Mouse (Mus musculus) heart, postnatal 0 days (tissue): ENCODE measurements around the gene Gipc3. TPM values are rescaled to one million over a fixed set of nuclear protein-coding genes. Genes with fewer than 3 reads are reported as not detected.

ENCODE experiments used
- ATAC-seq: fragments of 200-750 bp; cut with Nextera tagmentation; 2 replicates; pipeline ENCODE4 v1.8.0; 2017; ENCODE audit warnings: low read depth, moderate number of reproducible peaks, moderate library complexity; ENCODE audit not compliant: insufficient read depth
- DNase-seq: peaks from one replicate; pipeline ENCODE4 v3.0.0-alpha.2; 2016; ENCODE audit warnings: low spot score
- H3K27ac ChIP-seq: fragments of 300-500 bp; sonication (generic); 2 replicates; pipeline ENCODE4 v1.5.1; 2014; ENCODE audit warnings: low read depth, mild to moderate bottlenecking
- H3K27me3 ChIP-seq: fragments of 300-500 bp; sonication (generic); 2 replicates; pipeline ENCODE4 v1.6.1; 2014; ENCODE audit warnings: low read length, mixed read lengths; ENCODE audit not compliant: control insufficient read depth, insufficient read depth
- H3K36me3 ChIP-seq: fragments of 300-500 bp; sonication (generic); replicated peaks from 2 replicates; pipeline ENCODE4 v1.6.1; 2014; ENCODE audit warnings: low read length, mixed read lengths; ENCODE audit not compliant: control insufficient read depth, insufficient read depth
- H3K4me1 ChIP-seq: fragments of 300-500 bp; sonication (generic); 2 replicates; pipeline ENCODE4 v1.6.1; 2014; ENCODE audit warnings: antibody characterized with exemption; ENCODE audit not compliant: control insufficient read depth, insufficient read depth
- H3K4me2 ChIP-seq: fragments of 300-500 bp; sonication (generic); 2 replicates; pipeline ENCODE4 v1.6.1; 2014; ENCODE audit warnings: low read depth, mild to moderate bottlenecking, low read length, moderate library complexity
- H3K4me3 ChIP-seq: fragments of 300-500 bp; sonication (generic); 2 replicates; pipeline ENCODE4 v1.5.1; 2014; ENCODE audit warnings: low read depth, low read length
- H3K9ac ChIP-seq: fragments of 300-500 bp; sonication (generic); replicated peaks from 2 replicates; pipeline ENCODE4 v1.6.1; 2014; ENCODE audit warnings: low read depth, low read length, mixed read lengths
- H3K9me3 ChIP-seq: fragments of 300-500 bp; sonication (generic); replicated peaks from 2 replicates; pipeline ENCODE4 v1.6.1; 2016; ENCODE audit warnings: low read length; ENCODE audit not compliant: control insufficient read depth
- CTCF ChIP-seq: IDR thresholded peaks from 2 replicates; pipeline ENCODE4 v1.5.1; 2016; ENCODE audit warnings: antibody characterized with exemption, control low read depth, low read depth
- EP300 ChIP-seq: IDR thresholded peaks from 2 replicates; pipeline ENCODE4 v1.6.1; 2016; ENCODE audit warnings: antibody characterized with exemption, low read depth
- WGBS: fragments of 180-500 bp; shearing (Covaris S2); extraction: QIAGEN DNeasy Blood & Tissue Kit; methylation state at CpG from one replicate; pipeline ENCODE4 v1.1.7; 2014; 5-methylcytosine and 5-hydroxymethylcytosine counted together
- polyA plus RNA-seq: library from polyadenylated mRNA; unstranded; fragments of >200 nt; fragmentation: Nextera tagmentation; extraction: Ambion mirVana; gene quantifications from 2 replicates; pipeline ENCODE4 v1.2.1, GENCODE M21; 2015
- total RNA-seq: library from RNA; depleted of rRNA; stranded (reverse); fragments of >200 nt; gene quantifications from 2 replicates; pipeline ENCODE4 v1.2.3, GENCODE M21; 2014; ENCODE audit warnings: low replicate concordance; rRNA removed

Gene Gipc3
- total RNA-seq (0.08 and 0.12 TPM in 2 replicates), polyA plus RNA-seq (0.16 and 0.21 TPM in 2 replicates)

DNA sequence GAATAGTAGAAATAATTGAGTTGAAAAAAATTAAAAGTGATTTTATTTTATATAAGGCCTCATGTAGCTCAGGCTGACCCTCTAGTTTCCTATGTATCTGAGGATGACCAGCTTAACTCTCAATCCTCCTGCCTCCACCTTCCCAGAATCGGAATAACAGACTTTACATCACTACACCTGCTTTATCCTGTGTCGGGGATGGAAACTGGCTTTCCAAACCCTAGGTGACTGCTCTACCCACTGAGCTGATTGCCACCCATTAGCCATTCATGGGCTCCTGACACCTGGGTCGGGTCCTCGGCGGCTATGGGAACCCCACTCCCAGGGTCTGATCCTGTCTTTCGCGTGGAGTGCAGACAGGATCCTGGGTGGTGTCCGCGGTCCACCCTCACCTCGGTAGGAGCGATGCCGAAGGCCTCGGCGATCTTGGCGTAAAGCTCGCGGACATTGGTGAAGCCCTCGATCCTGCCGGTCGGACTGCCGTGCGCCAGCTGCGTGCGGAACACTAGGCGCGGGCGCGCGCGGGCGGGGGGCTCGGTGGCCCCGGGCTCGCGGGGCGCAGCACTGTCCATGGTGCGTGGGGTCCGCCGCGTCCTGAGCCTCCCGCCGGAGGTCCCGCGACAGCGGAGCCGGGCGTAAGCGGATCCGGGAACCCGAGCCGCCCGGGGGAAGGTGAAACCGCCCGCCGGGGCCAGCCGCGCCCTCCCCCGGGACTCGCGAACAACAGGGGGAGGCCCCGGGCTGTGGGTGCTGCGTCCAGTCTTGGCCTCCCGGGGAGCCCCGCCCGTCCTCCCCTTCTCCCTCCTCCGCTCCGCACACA lies at the start of gene Gipc3:
Gene Gipc3, minus strand, starts transcription at position 581 of the 820 bp plus-strand sequence.
- peak within 1 kb of the TSS; percentile 72 for H3K9ac ChIP-seq
- ATAC-seq (0 out of 2 replicates have a peak, but pooled peaks have one; percentile 2), DNase-seq (no peak)
- no peaks in the 10 kb centered on the region for H3K9me3 ChIP-seq
- TF ChIP-seq EP300 (no peak), CTCF (no peak)
- peaks cover 19% of the 10 kb centered on the region for H3K27me3 ChIP-seq
- H3K27ac ChIP-seq: no peak within 1 kb of the TSS
- H3K4me2 ChIP-seq: peak within 1 kb of the TSS; percentile 93
- WGBS: 5% methylated on average over 57 of the region's 67 CpGs
- H3K36me3 ChIP-seq: peaks cover 18% of the 10 kb centered on the region
- peak within 1 kb of the TSS; percentile 62 for H3K4me3 ChIP-seq
- H3K4me1 ChIP-seq: 0 out of 2 replicates have a peak, but pooled peaks cover 3% of the 10 kb centered on the region

GRCm38 (mm10) chr10:81392781-81393185 lies 49.7 kb upstream of the Gipc3 start, which contains the start of gene Smim24:
Gene Smim24 (plus strand): TSS chr10:81393051.
- 65% methylated on average over 14 of the region's 14 CpGs for WGBS
- no peak for DNase-seq

DNA sequence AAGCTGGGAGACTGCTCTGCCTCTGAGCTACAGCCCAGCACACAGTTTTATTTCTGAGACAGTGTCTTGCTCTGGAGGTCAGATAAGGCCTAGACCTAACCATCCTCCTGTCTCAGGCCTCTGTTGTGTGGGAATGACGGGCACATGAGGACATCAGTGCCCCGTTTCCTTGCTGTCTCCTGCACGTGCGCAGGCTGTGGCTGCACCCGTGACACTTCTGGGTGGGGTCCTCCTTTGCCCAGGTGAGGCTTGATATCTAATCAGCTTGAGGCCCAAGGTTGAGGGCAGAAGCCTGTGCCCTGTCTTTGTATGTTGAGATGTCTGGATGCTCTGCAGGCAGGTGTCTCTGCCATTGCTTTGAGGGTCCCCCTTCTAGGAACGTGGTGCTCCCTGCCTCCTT lies 49.2 kb upstream of the Gipc3 start:
- Histone ChIP-seq H3K4me1 (peaks cover 17% of the 10 kb centered on the region; the same call in 1 of the 2 replicates), H3K36me3 (peaks cover 25% of the 10 kb centered on the region), H3K9me3 (no peaks in the 10 kb centered on the region), H3K4me2 (no peak overlapping the region), H3K27me3 (no peaks in the 10 kb centered on the region), H3K27ac (no peak overlapping the region), H3K4me3 (no peak overlapping the region), H3K9ac (no peak overlapping the region)
- DNase-seq (no peak), ATAC-seq (no peak)
- TF ChIP-seq CTCF (no peak), EP300 (no peak)
- 72% methylated on average over 6 of the region's 6 CpGs for WGBS

More at GRCm38 (mm10) chr10:81392781-81393185, 49.7 kb upstream of the Gipc3 start, which contains the start of gene Smim24:
- TF ChIP-seq EP300 (no peak), CTCF (no peak)
- Histone ChIP-seq H3K9me3 (no peaks in the 10 kb centered on the region), H3K9ac (peak within 1 kb of the TSS; percentile 56), H3K27ac (peak within 1 kb of the TSS; percentile 58), H3K4me1 (peaks cover 17% of the 10 kb centered on the region; the same call in 1 of the 2 replicates), H3K36me3 (peaks cover 25% of the 10 kb centered on the region), H3K27me3 (no peaks in the 10 kb centered on the region), H3K4me2 (peak within 1 kb of the TSS; percentile 63), H3K4me3 (peak within 1 kb of the TSS; percentile 26)
- no peak for ATAC-seq

DNA sequence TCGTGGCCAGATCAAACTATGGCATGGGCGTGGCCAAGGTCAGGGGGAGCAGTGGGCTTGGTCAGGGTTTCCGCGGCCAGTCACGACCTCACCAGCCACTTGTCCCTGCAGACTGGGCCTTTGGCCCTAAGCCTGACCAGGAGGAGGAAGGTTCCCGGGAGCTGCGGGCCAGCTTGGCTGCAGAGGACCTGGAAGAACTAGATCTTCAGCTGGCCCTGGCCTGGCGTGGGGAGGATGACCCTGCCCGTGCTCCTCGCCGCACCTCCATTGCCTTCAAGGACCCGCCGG lies 47.6 kb upstream of the Gipc3 start:
- Histone ChIP-seq H3K4me2 (no peak overlapping the region), H3K9ac (no peak overlapping the region), H3K27me3 (no peaks in the 10 kb centered on the region), H3K9me3 (no peaks in the 10 kb centered on the region), H3K4me1 (peaks cover 17% of the 10 kb centered on the region; the same call in 1 of the 2 replicates), H3K36me3 (peaks cover 28% of the 10 kb centered on the region), H3K27ac (no peak overlapping the region), H3K4me3 (no peak overlapping the region)
- ATAC-seq: no peak
- 84% methylated on average over 13 of the region's 13 CpGs for WGBS
- TF ChIP-seq EP300 (no peak), CTCF (no peak)
- no peak for DNase-seq

GRCm38 (mm10) chr10:81389801-81390677 lies 47.0 kb upstream of the Gipc3 start:
- 0 out of 2 replicates have a peak overlapping the region, but pooled peaks have one; percentile 7 for H3K9ac ChIP-seq
- DNase-seq (no peak), ATAC-seq (peak; percentile 70)
- no peak overlapping the region for H3K4me2 ChIP-seq
- TF ChIP-seq CTCF (peak; percentile 88), EP300 (no peak)
- no peak overlapping the region for H3K4me3 ChIP-seq
- H3K27ac ChIP-seq: no peak overlapping the region
- H3K27me3 ChIP-seq: no peaks in the 10 kb centered on the region
- WGBS: 58% methylated on average over 23 of the region's 23 CpGs
- H3K36me3 ChIP-seq: peaks cover 28% of the 10 kb centered on the region
- peaks cover 21% of the 10 kb centered on the region for H3K4me1 ChIP-seq
- H3K9me3 ChIP-seq: no peaks in the 10 kb centered on the region
